Mouse (Mus musculus) v-Abl transformed pro-B cells (cell line): ENCODE results near the gene Igsf8.

Source experiments
- in situ Hi-C, 2 experiments: fragments of 400-800 bp; cut with MboI; formaldehyde crosslinking; loops; one replicate each; pipeline ENCODE4 v1.15.1; 2025; ENCODE audit not compliant: unreplicated experiment in 2 of 2

Igsf8 gene

DNA sequence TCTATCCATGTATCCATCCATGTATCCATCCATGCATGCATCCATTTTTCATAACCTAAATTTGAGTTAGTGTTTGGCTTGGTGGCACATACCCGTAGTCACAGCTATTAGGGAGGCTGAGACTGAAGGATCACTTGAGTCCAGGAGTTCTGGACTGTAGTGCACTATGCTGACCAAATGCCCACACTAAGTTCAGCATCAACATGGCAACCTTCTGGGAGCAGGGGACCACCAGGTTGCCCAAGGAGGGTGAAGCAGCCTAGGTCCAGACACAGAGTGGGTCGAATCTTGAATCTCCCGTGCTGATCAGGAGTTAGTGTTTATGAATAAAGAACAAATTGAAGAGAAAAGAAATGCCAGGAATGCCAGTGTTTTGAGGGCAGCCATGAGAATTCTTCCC, 9.8 kb downstream of the Igsf8 start:
- in situ Hi-C loops, result no loop called here

DNA sequence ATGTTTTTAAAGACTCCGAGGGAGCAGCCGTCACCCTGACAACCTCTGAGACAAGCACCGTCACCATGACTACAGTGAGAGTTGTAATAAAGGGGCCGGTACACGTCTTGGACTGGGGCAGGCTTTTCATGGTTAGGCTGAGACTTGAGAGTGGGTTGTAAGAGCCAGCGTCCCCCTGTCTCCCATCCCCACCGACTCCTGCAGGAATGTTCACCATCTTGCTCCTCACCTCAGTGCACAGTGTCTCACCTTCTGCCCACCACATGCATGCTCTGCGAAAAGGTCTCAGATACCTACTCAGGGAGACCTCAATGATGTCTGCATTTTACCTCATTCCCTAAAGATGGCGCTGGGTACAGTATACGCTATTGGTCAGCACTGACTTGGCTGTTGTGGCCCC, 10.3 kb downstream of the Igsf8 start:
- in situ Hi-C loops, result no loop called here

DNA sequence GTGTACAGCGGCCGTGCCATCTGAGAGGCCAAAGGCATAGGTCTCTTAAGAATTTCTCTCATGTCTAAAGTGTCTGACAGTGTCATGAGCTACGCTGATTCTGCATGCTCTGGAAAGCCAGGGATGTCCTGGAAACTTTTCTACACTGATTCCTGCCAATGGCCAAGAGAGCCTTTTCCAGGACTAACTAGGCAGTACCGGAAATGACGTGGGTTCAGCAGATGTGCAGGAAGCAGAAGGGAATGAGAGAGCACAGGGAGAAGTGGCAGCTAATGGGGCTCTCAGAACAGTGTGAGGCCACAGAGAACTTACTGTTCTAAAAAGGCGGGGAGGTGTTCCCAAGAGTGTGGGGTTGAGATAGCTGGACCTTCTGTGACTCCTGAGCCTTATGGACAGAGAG, 11.9 kb downstream of the Igsf8 start:
- in situ Hi-C loops, result no loop called here

DNA sequence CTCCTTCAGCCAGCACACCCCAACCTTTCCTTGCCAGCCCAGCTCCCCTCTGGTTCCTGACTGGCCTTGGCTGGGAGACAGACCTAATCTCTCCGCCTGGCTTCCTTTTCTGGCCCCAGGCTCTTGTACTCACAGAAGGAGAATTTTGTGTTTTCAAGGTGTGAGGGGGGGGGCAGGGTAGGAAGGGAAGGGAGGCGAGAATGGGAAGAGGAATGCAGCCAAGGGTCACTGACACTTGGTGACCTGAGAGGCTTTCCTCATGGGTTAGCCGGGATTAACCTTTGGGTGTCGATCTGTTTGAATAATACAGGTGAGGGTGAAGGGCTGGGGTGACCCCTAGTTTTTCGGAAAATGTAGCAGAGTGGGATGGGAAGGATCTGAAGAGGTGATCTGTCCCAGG, 12.7 kb downstream of the Igsf8 start:
- in situ Hi-C loops, result no loop called here

DNA sequence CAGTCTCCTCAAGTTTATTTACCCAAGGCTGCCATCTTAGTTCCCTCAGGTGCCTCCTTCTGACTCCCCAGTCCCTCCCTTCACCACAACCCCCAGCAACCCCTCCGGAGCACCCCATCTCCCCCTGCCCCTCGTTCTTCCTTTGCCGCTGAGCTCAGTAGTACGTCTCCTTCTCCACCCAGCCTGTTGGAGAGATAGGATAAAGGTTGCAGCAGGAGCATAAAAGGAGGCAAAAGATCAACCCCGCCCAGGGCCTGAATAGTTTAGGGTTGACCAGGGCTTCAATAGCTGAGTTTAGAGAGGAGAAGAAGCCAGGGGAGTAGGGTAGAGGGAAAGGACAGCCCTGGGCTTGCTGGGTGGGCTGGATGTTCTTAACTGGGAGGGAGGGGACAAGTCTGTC, 13.1 kb downstream of the Igsf8 start:
- in situ Hi-C loops, result no loop called here

DNA sequence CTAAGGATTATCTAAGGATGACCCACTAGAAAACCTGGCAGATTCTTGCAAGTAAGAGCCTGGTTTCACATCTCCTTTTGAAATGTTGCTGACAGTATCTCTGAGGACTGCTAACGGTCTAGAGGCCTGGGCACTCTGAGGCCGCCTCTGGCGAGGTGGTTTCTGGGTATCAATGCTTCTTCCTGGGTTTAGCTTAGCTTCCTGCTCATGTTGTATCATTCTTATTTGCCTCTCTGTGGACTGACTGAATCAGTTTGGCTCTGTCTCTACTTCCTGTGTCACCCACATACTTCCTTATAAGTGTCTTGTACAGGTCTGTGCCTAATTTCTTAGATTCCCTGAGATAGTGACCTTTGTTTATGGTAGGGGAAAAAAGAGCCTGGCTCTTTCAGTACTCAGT, 15.7 kb downstream of the Igsf8 start:
- in situ Hi-C loops, result no loop called here

DNA sequence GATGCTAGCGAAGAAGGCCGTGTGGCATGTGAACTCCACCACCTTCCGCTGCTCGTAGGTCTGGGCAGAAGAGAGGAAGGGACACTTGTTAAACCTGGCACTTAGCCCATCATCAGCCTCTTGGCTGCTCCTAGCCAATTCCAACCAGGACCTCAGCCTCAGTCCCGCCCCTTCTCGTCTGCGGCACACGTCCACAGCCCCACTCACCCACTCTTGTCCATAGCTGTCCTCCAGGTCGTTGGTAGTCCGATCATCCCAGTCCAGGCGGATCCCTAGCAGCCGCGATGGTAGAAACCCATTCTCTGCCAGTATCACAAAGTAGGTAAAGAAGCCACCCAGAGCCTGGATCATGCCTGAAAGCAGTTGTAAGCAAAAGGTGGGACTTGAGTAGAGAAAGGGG, 16.9 kb downstream of the Igsf8 start:
- in situ Hi-C loops, result no loop called here

DNA sequence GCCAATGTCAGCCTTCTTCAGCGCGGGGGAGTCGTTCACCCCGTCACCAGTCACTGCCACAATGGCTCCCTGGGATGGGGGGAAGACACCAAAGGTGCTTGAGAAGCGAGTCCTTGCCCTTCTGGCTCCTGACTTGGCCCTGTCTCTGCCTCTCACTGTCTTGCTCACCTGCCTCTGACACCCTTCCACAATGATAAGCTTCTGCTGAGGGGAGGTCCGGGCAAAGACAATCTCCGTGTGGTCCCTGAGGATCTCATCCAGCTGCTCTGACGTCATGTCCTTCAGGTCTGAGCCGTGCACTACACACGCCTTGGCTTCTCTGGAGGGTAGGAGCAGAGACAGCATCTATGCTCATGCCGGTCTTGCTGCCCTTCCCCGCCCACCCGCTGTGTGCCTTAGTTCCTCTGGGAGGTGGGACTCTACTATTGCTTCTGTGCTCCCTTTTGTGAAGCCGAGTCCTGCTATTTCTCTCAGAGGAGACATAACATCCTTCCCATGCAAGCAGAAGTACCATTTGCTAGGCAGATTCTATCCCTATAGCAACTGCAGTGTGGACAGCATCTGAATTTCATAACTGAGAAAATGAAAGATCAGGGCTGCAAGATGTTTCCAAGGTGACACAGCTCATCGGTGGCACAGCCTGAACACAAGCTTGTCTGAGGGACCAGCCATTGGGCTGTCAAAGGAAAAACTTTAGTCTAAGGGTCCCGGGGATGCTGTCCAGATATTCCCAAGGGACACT, 18.5 kb downstream of the Igsf8 start:
- in situ Hi-C loops, result no loop called here

DNA sequence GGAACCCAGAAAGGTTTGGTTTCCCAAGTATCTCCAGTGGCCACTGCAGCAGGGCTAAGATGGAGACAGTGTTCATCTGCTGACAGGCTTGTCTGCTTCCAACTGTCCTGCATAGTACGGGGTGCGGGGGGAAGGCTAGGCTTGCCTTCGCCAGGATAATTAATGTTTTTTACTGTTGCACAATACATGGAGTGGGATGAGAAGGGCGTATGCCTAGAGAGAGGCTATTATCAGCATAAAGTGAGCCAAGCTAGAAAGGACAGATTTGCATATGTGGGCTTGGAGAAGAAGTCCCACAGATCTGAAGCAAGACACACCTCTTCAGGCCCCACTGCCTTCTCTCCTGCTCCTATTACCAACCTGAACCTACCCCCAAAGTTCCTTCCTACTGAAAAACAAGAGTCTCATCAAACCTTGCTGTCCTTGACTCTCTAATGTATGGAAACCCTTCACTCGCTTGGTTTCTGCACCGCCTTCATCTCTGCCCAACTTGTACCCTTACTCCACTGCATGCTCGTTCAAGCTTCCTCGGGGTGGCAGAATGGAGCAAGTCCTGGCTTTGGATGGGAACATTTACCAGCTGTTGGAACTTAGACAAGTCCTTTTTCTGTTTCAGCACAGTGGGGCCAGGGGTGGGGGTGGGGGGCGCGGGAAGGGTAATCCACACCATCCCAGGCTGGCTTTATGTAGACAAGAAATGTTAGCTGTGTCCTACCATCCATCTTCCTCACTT, 20.2 kb downstream of the Igsf8 start:
- in situ Hi-C loops, result no loop called here

DNA sequence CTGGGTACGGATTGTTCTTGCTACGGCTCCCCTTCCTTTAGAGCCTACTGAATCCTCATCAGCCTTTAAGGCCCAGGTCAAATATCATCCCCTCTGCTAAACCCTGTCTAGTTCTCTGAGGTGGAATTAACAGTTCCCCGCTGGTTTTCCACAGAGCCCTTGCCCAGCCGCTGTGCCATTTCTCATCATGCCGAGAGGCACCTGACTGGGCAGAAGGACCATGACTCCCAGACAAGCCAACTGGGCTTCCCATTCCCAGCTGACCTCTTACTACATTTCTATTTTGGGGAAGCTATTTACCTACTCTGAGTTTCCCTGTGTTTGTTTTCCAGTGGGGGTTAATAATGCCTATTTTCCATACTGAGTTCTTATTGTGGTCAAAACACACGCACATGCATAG, 21.6 kb downstream of the Igsf8 start:
- in situ Hi-C loops, result no loop called here

DNA sequence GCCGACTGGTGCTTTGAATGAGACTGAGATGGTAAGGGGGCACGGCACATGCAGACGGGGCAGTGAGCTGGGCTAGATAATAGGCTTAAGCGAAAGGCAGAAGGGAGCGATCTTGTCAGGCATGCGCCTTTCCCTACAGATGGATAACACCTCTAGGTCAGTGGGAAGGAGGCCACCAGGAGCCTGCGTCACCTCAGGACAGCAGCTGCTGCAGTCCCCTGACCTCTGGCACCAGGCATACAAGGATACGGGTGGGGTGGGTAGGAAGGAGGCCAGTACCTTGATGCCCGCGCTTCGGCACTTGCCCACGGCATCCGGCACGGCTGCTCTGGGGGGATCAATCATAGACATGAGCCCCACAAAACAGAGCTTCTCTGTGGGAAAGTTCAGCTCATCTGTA, 22.8 kb downstream of the Igsf8 start:
- in situ Hi-C loops, result no loop called here

DNA sequence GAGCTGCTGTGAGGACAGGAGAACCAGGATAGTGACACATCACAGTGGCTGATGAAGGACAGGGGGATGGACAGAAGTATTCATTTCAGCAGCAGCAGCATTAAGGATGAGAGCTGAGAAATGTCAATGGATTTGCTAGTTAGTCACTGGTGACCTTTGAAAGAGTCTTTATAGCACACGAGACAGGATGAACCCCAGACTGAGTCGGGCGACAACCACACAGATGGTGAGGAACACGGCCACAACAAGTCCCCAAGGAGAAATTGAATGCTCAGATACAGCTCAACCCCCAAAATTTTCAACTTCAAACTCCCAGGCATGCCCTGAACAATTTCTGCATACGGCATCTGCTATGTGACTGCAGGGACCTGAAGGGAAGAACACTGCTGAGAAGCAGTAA, 25.3 kb downstream of the Igsf8 start:
- in situ Hi-C loops, result no loop called here

DNA sequence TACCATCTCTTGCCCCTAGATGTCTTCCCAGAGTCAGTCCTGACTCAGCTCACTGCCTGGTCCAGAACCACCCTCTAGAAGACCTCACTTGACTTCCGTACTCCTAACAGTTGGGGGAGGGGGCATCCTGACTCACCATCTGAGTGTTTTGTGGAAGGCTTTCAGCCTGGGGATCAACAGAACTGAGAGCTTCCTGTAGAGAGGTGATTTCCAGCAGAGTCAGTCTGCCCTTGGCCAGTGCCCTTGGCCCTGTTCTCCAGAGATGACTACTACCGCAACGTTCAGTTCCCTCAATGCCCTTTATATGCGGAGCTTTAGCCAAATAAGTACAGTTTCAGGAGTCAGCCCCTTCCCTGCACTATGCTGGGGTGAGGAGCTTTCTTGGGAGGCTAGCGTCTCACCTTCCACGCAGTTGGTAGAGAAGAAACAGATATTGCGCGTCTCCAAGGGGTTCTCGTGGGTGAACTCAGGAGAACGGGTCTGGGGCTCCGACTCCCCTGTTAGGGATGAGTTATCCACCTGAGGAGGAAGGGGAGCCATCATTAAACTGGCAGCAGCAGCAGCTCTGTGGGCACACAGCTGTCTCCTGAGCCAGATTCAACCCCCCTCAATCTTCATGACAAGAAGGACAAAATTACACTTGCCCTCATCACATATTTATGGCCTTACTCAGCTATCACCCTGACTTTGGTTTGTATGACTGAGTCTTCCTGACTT, 27.6 kb downstream of the Igsf8 start:
- in situ Hi-C loops, result no loop called here

DNA sequence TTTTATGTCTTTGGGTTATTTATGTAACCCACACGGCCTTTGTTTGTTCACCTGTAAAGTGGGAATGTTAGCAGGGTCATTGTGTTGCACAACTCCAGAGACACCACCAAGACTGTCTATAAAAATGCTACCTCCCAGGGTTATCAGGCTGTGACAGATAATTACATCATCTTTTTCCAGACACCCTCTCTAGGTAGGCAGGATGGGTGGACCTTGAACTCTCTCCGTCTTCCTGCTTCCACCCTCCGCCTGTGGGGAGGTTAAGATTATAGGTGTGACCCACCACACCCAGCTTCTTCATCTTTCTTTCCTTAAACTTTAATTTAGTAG, 28.1 kb downstream of the Igsf8 start:
- in situ Hi-C loops, result no loop called here

DNA sequence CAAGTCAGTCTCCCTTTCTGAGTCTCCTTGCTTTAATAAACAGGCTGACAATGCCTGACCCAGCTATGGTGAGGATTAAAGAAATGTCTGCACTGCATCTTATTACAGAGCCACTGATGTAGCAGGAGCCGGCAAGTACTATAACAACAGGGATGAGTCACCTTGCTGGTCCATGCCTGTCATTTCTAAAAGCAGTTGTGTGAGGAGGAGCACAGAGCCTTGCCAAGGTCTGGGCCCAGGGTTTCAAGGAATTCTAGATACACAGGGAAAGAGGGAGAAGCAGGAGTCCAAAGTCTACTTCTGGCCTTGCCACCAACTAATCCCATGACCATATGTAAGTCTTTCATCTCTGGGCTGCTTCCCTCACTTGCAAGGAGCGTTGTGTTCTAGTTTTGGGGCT, 31.4 kb downstream of the Igsf8 start:
- in situ Hi-C loops, result loop anchor here in 1 of 2 experiments (5.0 kb wide), 1 partner anchor 71 kb away; no protein-coding TSS in a partner anchor

DNA sequence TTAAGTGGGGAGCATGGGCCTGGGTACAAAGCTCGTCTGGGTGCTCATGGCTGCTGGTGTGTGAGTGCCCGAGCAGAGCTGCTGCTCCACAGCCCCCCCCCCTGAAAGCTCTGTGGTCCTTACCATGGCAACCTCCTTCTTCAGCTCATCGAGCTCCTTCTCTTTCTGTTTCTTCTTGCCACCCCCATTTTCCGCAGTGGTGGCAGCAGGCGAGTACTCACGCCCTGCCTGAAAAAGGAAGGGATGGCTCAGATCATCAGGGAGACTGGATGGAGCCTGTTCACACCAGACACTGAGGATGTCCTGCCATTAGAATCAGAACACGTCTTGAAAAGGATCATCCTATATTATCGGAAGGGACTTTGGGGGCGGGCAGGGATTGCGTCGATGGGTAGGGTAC, 32.0 kb downstream of the Igsf8 start:
- in situ Hi-C loops, result loop anchor here in 1 of 2 experiments (5.0 kb wide), 1 partner anchor 71 kb away; no protein-coding TSS in a partner anchor

DNA sequence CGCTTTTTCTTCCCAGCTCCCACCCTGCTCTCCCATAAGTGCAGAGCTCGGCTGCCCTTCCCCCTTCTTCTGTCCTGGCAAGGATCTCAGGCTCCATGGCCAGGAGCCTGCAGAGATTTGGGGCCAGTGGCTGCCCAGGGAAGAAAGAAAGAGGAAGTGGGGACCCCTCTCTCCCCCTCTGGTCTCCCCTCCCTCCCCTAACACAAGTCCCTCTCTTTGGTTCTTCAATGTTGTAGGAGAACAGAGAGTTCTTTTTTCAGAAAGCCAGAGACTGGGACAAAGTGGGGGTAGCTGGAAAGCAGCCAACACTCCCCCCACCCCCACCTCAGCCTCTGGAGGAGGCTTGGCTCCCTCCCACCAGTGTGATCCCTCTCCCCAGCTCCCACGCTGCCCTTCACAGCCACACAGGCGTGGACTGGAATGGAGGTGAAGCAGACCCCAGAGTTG, 34.3 kb downstream of the Igsf8 start:
- in situ Hi-C loops, result no loop called here

DNA sequence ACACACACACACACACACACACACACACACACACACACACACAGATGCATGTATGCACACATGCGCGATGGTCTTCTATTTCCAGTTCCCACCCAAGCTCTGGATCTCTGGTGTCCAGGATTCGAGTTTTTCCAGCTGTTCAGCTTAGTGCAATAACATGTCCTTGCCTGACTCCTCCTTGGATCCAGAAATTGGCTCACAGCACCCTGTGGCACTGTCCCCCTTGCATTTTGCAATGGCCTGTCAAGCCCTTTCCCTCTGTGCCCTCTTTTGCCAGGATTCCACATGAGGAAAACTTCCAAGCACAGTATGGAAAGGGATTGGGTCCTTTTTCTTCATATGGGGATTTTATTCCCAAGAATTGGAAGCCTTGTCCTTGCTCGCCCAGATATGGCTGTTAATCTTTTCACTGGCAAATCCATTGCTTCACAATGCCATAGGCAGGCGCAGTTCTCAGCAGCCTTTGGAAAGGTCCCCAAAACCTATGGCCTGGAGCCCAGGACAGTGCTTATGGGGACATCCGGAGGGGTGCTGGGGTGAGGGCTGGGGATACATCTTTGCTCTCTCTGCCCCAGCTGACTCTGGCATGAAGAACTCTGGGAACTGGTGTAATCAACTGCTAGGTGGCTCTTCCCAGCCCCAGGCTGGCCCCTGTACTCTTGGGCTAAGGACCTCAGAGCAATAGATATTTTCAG, 35.5 kb downstream of the Igsf8 start:
- in situ Hi-C loops, result no loop called here

DNA sequence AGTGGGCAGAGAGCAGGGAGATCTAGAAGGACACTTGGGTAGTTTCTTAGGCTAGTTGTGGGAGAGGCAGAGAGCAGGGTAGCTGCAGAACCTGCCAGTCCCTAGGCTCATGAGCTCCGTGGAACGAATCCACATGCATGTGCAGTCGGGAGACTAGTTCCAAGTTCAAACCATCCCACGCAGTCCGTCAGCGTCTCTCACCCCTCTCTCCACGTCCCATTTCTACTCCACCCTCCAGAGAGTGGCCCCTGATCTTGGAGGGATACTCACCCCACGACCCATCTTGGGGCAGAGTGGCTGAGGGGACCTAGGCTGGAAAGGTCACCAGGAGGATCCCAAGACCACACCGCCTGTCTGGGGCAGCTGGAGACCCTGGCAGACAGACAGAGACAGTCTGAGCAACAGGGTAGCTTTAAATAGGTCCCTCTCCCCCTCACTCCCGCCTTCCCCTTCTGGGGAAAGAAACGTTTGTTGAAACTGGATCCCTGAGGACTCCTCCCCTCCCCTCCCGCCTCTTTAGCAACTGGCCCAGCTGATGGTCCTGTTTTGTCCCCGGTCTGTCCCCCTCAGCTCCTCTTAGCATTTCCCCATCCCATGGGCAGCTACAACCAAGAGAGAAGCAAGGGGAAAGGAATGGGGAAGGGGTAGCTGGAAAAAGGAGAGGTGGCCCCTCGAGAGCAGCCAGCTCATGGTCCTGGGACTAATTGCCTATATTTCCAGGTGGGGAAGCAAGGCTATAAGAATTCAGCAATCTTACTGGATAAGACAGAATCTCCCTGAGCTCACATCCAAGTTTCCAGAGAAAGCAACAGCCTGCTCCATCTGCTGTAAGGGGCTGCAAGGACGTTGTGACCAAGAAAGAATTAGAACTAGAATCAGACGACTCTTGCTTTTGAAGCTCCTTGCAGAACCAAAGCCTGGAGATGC, 36.4 kb downstream of the Igsf8 start, which contains the start of gene Atp1a2:
Atp1a2 (minus strand) TSS at position 454 of the 927 bp plus-strand sequence.
- in situ Hi-C loops, result no loop called here

DNA sequence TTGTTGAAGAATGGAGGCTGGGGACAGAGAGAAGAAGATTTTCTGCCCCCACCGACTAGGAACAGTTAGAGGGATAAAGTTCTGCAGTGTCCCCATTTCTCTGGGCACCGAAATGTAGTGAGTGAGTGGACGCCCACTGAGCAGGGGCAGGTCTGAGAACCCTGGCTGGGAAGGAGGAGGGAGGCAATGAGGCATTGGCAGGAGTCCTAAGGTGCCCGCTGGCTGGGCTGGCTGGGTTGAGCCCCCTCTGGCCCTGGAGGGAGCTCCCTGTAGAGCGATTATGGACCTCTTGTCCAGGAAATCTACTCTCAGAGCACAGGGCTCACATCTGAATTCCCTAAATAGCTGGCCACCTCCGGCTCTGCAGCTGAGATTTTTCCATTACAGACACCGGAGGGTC, 38.1 kb downstream of the Igsf8 start:
- in situ Hi-C loops, result no loop called here
